Mouse (Mus musculus) myocyte (in vitro differentiated cells): ENCODE measurements around the gene Ppp6r3.

ENCODE experiments used
- CEBPB ChIP-seq: IDR thresholded peaks from 2 replicates; pipeline ENCODE4 v1.6.1; 2011; ENCODE audit warnings: mild to moderate bottlenecking, moderate library complexity; ENCODE audit not compliant: poor library complexity, insufficient read depth, severe bottlenecking
- MAX ChIP-seq: IDR thresholded peaks from one replicate; pipeline ENCODE4 v1.6.1; 2011; ENCODE audit warnings: low read depth, mild to moderate bottlenecking, control low read depth
- MYOD1 ChIP-seq, 3 experiments: IDR thresholded peaks; one replicate each; pipeline ENCODE4 v1.6.1; 2011; ENCODE audit warnings: control low read depth in 2 of 3, low read depth in 2 of 3, mild to moderate bottlenecking in 2 of 3, moderate library complexity in 1 of 3; ENCODE audit not compliant: insufficient read length in 2 of 3, control insufficient read depth in 1 of 3

DNA sequence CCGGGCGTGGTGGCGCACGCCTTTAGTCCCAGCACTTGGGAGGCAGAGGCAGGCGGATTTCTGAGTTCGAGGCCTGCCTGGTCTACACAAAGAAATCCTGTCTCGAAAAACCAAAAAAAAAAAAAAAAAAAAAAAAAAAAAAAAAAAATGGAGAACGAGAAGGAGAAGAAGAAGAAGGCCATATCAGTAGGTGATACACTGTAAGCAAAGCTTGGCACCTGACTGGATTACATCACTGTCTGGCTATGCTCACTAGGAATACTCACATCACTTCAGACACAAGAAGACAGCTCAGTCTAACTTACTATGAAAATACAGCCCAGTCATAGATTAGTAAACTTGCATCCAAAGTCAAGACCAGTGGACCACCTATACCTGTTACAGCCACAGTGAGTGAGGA is 20.8 kb downstream of the Ppp6r3 start:
- no peak for TF ChIP-seq CEBPB
- no peak for TF ChIP-seq MYOD1 (IDR thresholded peaks at IDR 0.05; ENCODE audit: control insufficient read depth in 1 of 3, insufficient read length in 2 of 3, low read depth in 2 of 3)
- TF ChIP-seq MAX = no peak
